ENCODE assay signal across 30 mouse cellular contexts in the genomic region with DNA sequence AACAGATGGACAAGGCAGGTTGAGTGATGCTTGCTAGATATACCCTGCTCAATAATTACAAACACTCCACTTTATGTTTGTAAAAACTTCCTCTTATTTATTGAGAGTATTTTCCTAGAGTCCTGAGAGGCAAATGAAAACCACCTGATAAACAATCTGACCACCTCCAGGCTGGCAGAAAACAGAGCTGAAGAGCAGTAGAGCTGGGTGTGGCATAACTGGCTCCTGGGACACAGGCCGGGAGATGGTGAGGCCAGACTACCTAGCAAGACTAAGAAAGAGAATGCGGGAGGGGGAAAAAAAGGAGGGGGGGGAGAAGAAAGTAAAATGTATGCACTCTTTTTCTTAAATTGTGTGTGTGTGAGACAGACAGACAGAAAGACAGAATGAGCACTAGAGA. TPM values are rescaled to one million over a fixed set of nuclear protein-coding genes. Genes with fewer than 3 reads are reported as not detected.
"Had no signal": no experiment of that assay in that cellular context is flagged by ENCODE, and none has a peak within 500 bp of the region (broad histone marks: within the 10 kb centered on the region; RNA-seq: fewer than 3 reads in every experiment).

No protein-coding gene starts in this region.

- H3K27me3 ChIP-seq: heart, embryonic 12.5 days; hindbrain, embryonic 13.5 days; hindbrain, embryonic 15.5 days; kidney, embryonic 15.5 days; limb, embryonic 12.5 days had no signal

- ATAC-seq: hindbrain, postnatal 0 days; intestine, embryonic 16.5 days had no signal

- H3K4me3 ChIP-seq: heart, embryonic 10.5 days; heart, embryonic 12.5 days; hindbrain, embryonic 13.5 days; hindbrain, embryonic 15.5 days; kidney, embryonic 15.5 days; limb, embryonic 10.5 days; limb, embryonic 12.5 days had no signal

- H3K4me1 ChIP-seq: hindbrain, embryonic 13.5 days; hindbrain, embryonic 15.5 days; kidney, embryonic 15.5 days; limb, embryonic 12.5 days had no signal

- DNase-seq: gastrocnemius, postnatal 14 days; gastrocnemius, postnatal 36 days; heart, adult 18-20 months; heart, postnatal 10 days; kidney, adult 11 months; kidney, adult 2 months; kidney, adult 9 months; kidney, postnatal 14 days; kidney, postnatal 36 days; layer of hippocampus, postnatal 36 days had no signal

- H3K4me2 ChIP-seq: heart, embryonic 12.5 days; hindbrain, embryonic 13.5 days; hindbrain, embryonic 15.5 days; kidney, embryonic 15.5 days; limb, embryonic 12.5 days had no signal

- H3K36me3 ChIP-seq: heart, embryonic 10.5 days; hindbrain, embryonic 13.5 days; hindbrain, embryonic 15.5 days; kidney, embryonic 15.5 days had no signal

- H3K27ac ChIP-seq: heart, embryonic 10.5 days; hindbrain, embryonic 13.5 days; hindbrain, embryonic 15.5 days; hindbrain, postnatal 0 days; kidney, embryonic 15.5 days; kidney, postnatal 0 days; limb, embryonic 10.5 days; limb, embryonic 12.5 days; liver, embryonic 14.5 days had no signal

- H3K9ac ChIP-seq: heart, embryonic 12.5 days; hindbrain, embryonic 13.5 days; hindbrain, embryonic 15.5 days; kidney, embryonic 15.5 days; limb, embryonic 12.5 days; liver, embryonic 14.5 days had no signal

- H3K9me3 ChIP-seq: heart, embryonic 10.5 days; heart, embryonic 12.5 days; hindbrain, embryonic 13.5 days; hindbrain, embryonic 15.5 days; kidney, embryonic 15.5 days; limb, embryonic 10.5 days; limb, embryonic 12.5 days had no signal

RNA-seq across cellular contexts. Expression of a gene that starts 33.9 kb away (rescaled TPM):
- total RNA-seq: hematopoietic stem cell, adult 5-6 weeks; hindbrain, postnatal 0 days; layer of hippocampus, adult 18-20 months; layer of hippocampus, postnatal 14 days; layer of hippocampus, postnatal 36 days; left cerebral cortex, adult 18-20 months; left cerebral cortex, postnatal 10 days; left cerebral cortex, postnatal 36 days had no signal
- polyA plus RNA-seq: hindbrain, embryonic 11.5 days; hindbrain, embryonic 15.5 days; hindbrain, postnatal 0 days; intestine, embryonic 14.5 days; liver, adult 2 months had no signal

RNA-seq across cellular contexts. Expression of a gene that starts 45.7 kb away (rescaled TPM):
- total RNA-seq: hematopoietic stem cell, adult 5-6 weeks had no signal
